Mouse (Mus musculus) heart, embryonic 10.5 days (tissue): ENCODE results near the gene Kdm2a. TPM values are rescaled to one million over a fixed set of nuclear protein-coding genes. Genes with fewer than 3 reads are reported as not detected.
A peak's percentile ranks its signal among the peaks of the same experiment; 100 is the strongest.

Source experiments
- DNase-seq: peaks from one replicate; pipeline ENCODE4 v3.0.0-alpha.2; 2017; ENCODE audit warnings: low spot score
- H3K27ac ChIP-seq: fragments of 300-500 bp; sonication (generic); 2 replicates; pipeline ENCODE4 v1.5.1; 2016; ENCODE audit warnings: mild to moderate bottlenecking
- H3K27me3 ChIP-seq: fragments of 300-500 bp; sonication (generic); 2 replicates; pipeline ENCODE4 v1.6.1; 2016; ENCODE audit warnings: mild to moderate bottlenecking; ENCODE audit not compliant: poor library complexity, insufficient read depth, severe bottlenecking
- H3K36me3 ChIP-seq: fragments of 300-500 bp; sonication (generic); 2 replicates; pipeline ENCODE4 v1.6.1; 2016; ENCODE audit warnings: mild to moderate bottlenecking, moderate library complexity
- H3K4me1 ChIP-seq: fragments of 300-500 bp; sonication (generic); 2 replicates; pipeline ENCODE4 v1.6.1; 2016; ENCODE audit warnings: mild to moderate bottlenecking
- H3K4me3 ChIP-seq: fragments of 300-500 bp; sonication (generic); 2 replicates; pipeline ENCODE4 v1.5.1; 2016; ENCODE audit warnings: mild to moderate bottlenecking, moderate library complexity
- H3K9me3 ChIP-seq: fragments of 300-500 bp; sonication (generic); 2 replicates; pipeline ENCODE4 v1.6.1; 2016; ENCODE audit warnings: mild to moderate bottlenecking, moderate library complexity
- WGBS: fragments of 180-500 bp; shearing (Covaris S2); methylation state at CpG from one replicate; pipeline ENCODE4 v1.1.7; 2016; 5-methylcytosine and 5-hydroxymethylcytosine counted together
- polyA plus RNA-seq: library from polyadenylated mRNA; unstranded; fragments of >200 nt; fragmentation: Nextera tagmentation; extraction: Ambion mirVana; gene quantifications from 2 replicates; pipeline ENCODE4 v1.2.1, GENCODE M21; 2016

The Kdm2a gene
- 52.3 and 53.6 TPM in 2 replicates for polyA plus RNA-seq

- Histone ChIP-seq H3K9me3 (no peaks in the 10 kb centered on the region), H3K4me1 (peaks cover 20% of the 10 kb centered on the region), H3K27me3 (no peaks in the 10 kb centered on the region), H3K4me3 (peak within 1 kb of the TSS; percentile 98), H3K27ac (peak within 1 kb of the TSS; percentile 99), H3K36me3 (peaks cover 6% of the 10 kb centered on the region; the same call in 1 of the 2 replicates)
- under 1% methylated on average over 82 of the region's 82 CpGs for WGBS
- peak; percentile 84 for DNase-seq
These were observed at the start of gene Kdm2a for GRCm38 (mm10) chr19:4397798-4398629. Gene Kdm2a, minus strand, starts transcription at chr19:4398285.

GRCm38 (mm10) chr19:4447445-4447844 is 49.4 kb upstream of the Kdm2a start:
- H3K27ac ChIP-seq: no peak overlapping the region
- no peaks in the 10 kb centered on the region for H3K9me3 ChIP-seq
- peaks cover 7% of the 10 kb centered on the region for H3K4me1 ChIP-seq
- 83% methylated on average over 9 of the region's 9 CpGs for WGBS
- no peaks in the 10 kb centered on the region for H3K27me3 ChIP-seq
- no peak overlapping the region for H3K4me3 ChIP-seq
- H3K36me3 ChIP-seq: peaks cover 8% of the 10 kb centered on the region
- no peak for DNase-seq

GRCm38 (mm10) chr19:4446661-4447420 is 48.8 kb upstream of the Kdm2a start:
- peaks cover 8% of the 10 kb centered on the region for H3K36me3 ChIP-seq
- no peak overlapping the region for H3K27ac ChIP-seq
- peaks cover 9% of the 10 kb centered on the region for H3K4me1 ChIP-seq
- no peak for DNase-seq
- no peaks in the 10 kb centered on the region for H3K9me3 ChIP-seq
- no peaks in the 10 kb centered on the region for H3K27me3 ChIP-seq
- H3K4me3 ChIP-seq: no peak overlapping the region
- 81% methylated on average over 8 of the region's 8 CpGs for WGBS

GRCm38 (mm10) chr19:4442408-4442807 is 44.3 kb upstream of the Kdm2a start:
- H3K27ac ChIP-seq: peak overlapping the region; percentile 52; the same call in 1 of the 2 replicates
- peaks cover 48% of the 10 kb centered on the region for H3K4me1 ChIP-seq
- 5% methylated on average over 3 of the region's 3 CpGs for WGBS
- no peak overlapping the region for H3K4me3 ChIP-seq
- no peaks in the 10 kb centered on the region for H3K27me3 ChIP-seq
- DNase-seq: no peak
- no peaks in the 10 kb centered on the region for H3K9me3 ChIP-seq
- H3K36me3 ChIP-seq: peaks cover 8% of the 10 kb centered on the region

- Histone ChIP-seq H3K4me3 (0 out of 2 replicates have a peak overlapping the region, but pooled peaks have one; percentile 12), H3K4me1 (peaks cover 50% of the 10 kb centered on the region), H3K36me3 (peaks cover 8% of the 10 kb centered on the region), H3K9me3 (no peaks in the 10 kb centered on the region), H3K27ac (peak overlapping the region; percentile 52), H3K27me3 (no peaks in the 10 kb centered on the region)
- DNase-seq: no peak
- 42% methylated on average over 10 of the region's 10 CpGs for whole genome bisulfite sequencing
These were observed 43.6 kb upstream of the Kdm2a start for GRCm38 (mm10) chr19:4441621-4442161.

- no peak overlapping the region for H3K4me3 ChIP-seq
- peak overlapping the region; percentile 52 for H3K27ac ChIP-seq
- no peaks in the 10 kb centered on the region for H3K9me3 ChIP-seq
- peaks cover 55% of the 10 kb centered on the region for H3K4me1 ChIP-seq
- WGBS: 29% methylated on average over 6 of the region's 6 CpGs
- peaks cover 10% of the 10 kb centered on the region for H3K36me3 ChIP-seq
- DNase-seq: no peak
- no peaks in the 10 kb centered on the region for H3K27me3 ChIP-seq
These were observed 43.1 kb upstream of the Kdm2a start for GRCm38 (mm10) chr19:4441090-4441591.

- H3K27me3 ChIP-seq: no peaks in the 10 kb centered on the region
- H3K4me3 ChIP-seq: peak overlapping the region; percentile 86
- DNase-seq: no peak
- WGBS: 10% methylated on average over 8 of the region's 8 CpGs
- no peaks in the 10 kb centered on the region for H3K9me3 ChIP-seq
- peaks cover 60% of the 10 kb centered on the region for H3K4me1 ChIP-seq
- no peak overlapping the region for H3K27ac ChIP-seq
- peaks cover 19% of the 10 kb centered on the region for H3K36me3 ChIP-seq
These were observed 42.1 kb upstream of the Kdm2a start for GRCm38 (mm10) chr19:4440222-4440621.

GRCm38 (mm10) chr19:4439161-4439801 is 41.2 kb upstream of the Kdm2a start, which contains the start of gene Rhod:
Gene Rhod, minus strand, starts transcription at chr19:4439432.
- Histone ChIP-seq H3K36me3 (peaks cover 19% of the 10 kb centered on the region), H3K4me3 (peak within 1 kb of the TSS; percentile 86), H3K4me1 (peaks cover 60% of the 10 kb centered on the region), H3K27me3 (no peaks in the 10 kb centered on the region), H3K9me3 (no peaks in the 10 kb centered on the region), H3K27ac (peak within 1 kb of the TSS; percentile 88)
- WGBS: under 1% methylated on average over 46 of the region's 51 CpGs
- DNase-seq: no peak

GRCm38 (mm10) chr19:4438791-4439160 is 40.7 kb upstream of the Kdm2a start:
- Histone ChIP-seq H3K9me3 (no peaks in the 10 kb centered on the region), H3K4me3 (peak overlapping the region; percentile 86), H3K36me3 (peaks cover 14% of the 10 kb centered on the region), H3K27ac (peak overlapping the region; percentile 88), H3K27me3 (no peaks in the 10 kb centered on the region), H3K4me1 (peaks cover 60% of the 10 kb centered on the region)
- no peak for DNase-seq
- 7% methylated on average over 8 of the region's 8 CpGs for WGBS

GRCm38 (mm10) chr19:4437886-4438285 is 39.8 kb upstream of the Kdm2a start:
- 71% methylated on average over 6 of the region's 6 CpGs for WGBS
- DNase-seq: no peak
- peaks cover 13% of the 10 kb centered on the region for H3K36me3 ChIP-seq
- H3K9me3 ChIP-seq: no peaks in the 10 kb centered on the region
- no peaks in the 10 kb centered on the region for H3K27me3 ChIP-seq
- H3K27ac ChIP-seq: no peak overlapping the region
- H3K4me1 ChIP-seq: peaks cover 60% of the 10 kb centered on the region
- no peak overlapping the region for H3K4me3 ChIP-seq

- Histone ChIP-seq H3K4me3 (no peak overlapping the region), H3K9me3 (no peaks in the 10 kb centered on the region), H3K27me3 (no peaks in the 10 kb centered on the region), H3K27ac (0 out of 2 replicates have a peak overlapping the region, but pooled peaks have one; percentile 9), H3K4me1 (peaks cover 48% of the 10 kb centered on the region), H3K36me3 (peaks cover 27% of the 10 kb centered on the region)
- DNase-seq: no peak
- 33% methylated on average over 3 of the region's 3 CpGs for WGBS
These were observed 38.2 kb upstream of the Kdm2a start for GRCm38 (mm10) chr19:4436254-4436653.

GRCm38 (mm10) chr19:4434999-4435398 is 36.9 kb upstream of the Kdm2a start:
- DNase-seq: no peak
- Histone ChIP-seq H3K27ac (no peak overlapping the region), H3K36me3 (peaks cover 35% of the 10 kb centered on the region), H3K27me3 (no peaks in the 10 kb centered on the region), H3K9me3 (no peaks in the 10 kb centered on the region), H3K4me3 (no peak overlapping the region), H3K4me1 (peaks cover 35% of the 10 kb centered on the region)
- WGBS: 80% methylated on average over 1 of the region's 1 CpGs
